Mouse (Mus musculus): ENCODE results near the gene Rnf223. TPM values are rescaled to one million over a fixed set of nuclear protein-coding genes. Genes with fewer than 3 reads are reported as not detected.

Rnf223 gene
- polyA plus RNA-seq, 1 experiment from 2014 or later, result 0.81 TPM

- H3K4me2 ChIP-seq (ENCODE audit: low read depth, severe bottlenecking), result peak within 1 kb of the TSS; percentile 64
- no peaks in the 10 kb centered on the region for H3K27me3 ChIP-seq (ENCODE audit: control insufficient read depth, insufficient read depth, low read length)
- H3K9ac ChIP-seq (ENCODE audit: low read length), result peak within 1 kb of the TSS; percentile 71
- no peaks in the 10 kb centered on the region for H3K9me3 ChIP-seq (ENCODE audit: control insufficient read depth, low read length)
- peak within 1 kb of the TSS; percentile 70 for H3K4me3 ChIP-seq (ENCODE audit: low read depth, low read length)
- peak within 1 kb of the TSS; percentile 77; the same call in 1 of the 2 replicates for H3K27ac ChIP-seq (replicated peaks; ENCODE audit: low read depth, low read length)
- 0% methylated on average over 60 of the region's 60 CpGs for WGBS
- H3K4me1 ChIP-seq (ENCODE audit: control insufficient read depth, insufficient read depth, low read length), result no peaks in the 10 kb centered on the region
- ATAC-seq (ENCODE audit: insufficient number of reproducible peaks, low FRiP score, low TSS enrichment, low read depth) (peak; percentile 98), DNase-seq (ENCODE audit: low spot score) (peak; percentile 99)
- H3K36me3 ChIP-seq (ENCODE audit: control insufficient read depth, insufficient read depth, low read length), result no peaks in the 10 kb centered on the region
Observed at GRCm38 (mm10) chr4:156109570-156110331, 20.6 kb upstream of the Rnf223 start, which contains the start of gene 9430015G10Rik. Gene 9430015G10Rik (plus strand): TSS chr4:156109982.

GRCm38 (mm10) chr4:156124077-156124476 lies 6.2 kb upstream of the Rnf223 start:
- no peak overlapping the region for H3K4me2 ChIP-seq (ENCODE audit: low read depth, severe bottlenecking)
- 95% methylated on average over 7 of the region's 7 CpGs for WGBS

GRCm38 (mm10) chr4:156125393-156125792 lies 4.9 kb upstream of the Rnf223 start:
- no peak overlapping the region for H3K27ac ChIP-seq (replicated peaks; ENCODE audit: low read depth, low read length)
- DNase-seq (ENCODE audit: low spot score), result no peak
- H3K4me2 ChIP-seq (ENCODE audit: low read depth, severe bottlenecking), result no peak overlapping the region
- H3K36me3 ChIP-seq (ENCODE audit: control insufficient read depth, insufficient read depth, low read length), result peaks cover 34% of the 10 kb centered on the region
- ATAC-seq (ENCODE audit: insufficient number of reproducible peaks, low FRiP score, low TSS enrichment, low read depth), result no peak
- H3K4me3 ChIP-seq (ENCODE audit: low read depth, low read length), result no peak overlapping the region
- H3K4me1 ChIP-seq (ENCODE audit: control insufficient read depth, insufficient read depth, low read length), result no peaks in the 10 kb centered on the region
- no peak overlapping the region for H3K9ac ChIP-seq (ENCODE audit: low read length)
- H3K9me3 ChIP-seq (ENCODE audit: control insufficient read depth, low read length), result no peaks in the 10 kb centered on the region
- H3K27me3 ChIP-seq (ENCODE audit: control insufficient read depth, insufficient read depth, low read length), result no peaks in the 10 kb centered on the region
- 94% methylated on average over 6 of the region's 6 CpGs for WGBS

More at GRCm38 (mm10) chr4:156124077-156124476, 6.2 kb upstream of the Rnf223 start:
- Histone ChIP-seq H3K4me1 (ENCODE audit: control insufficient read depth, insufficient read depth, low read length) (no peaks in the 10 kb centered on the region), H3K36me3 (ENCODE audit: control insufficient read depth, insufficient read depth, low read length) (peaks cover 47% of the 10 kb centered on the region), H3K9me3 (ENCODE audit: control insufficient read depth, low read length) (no peaks in the 10 kb centered on the region), H3K27ac (replicated peaks; ENCODE audit: low read depth, low read length) (no peak overlapping the region), H3K9ac (ENCODE audit: low read length) (no peak overlapping the region), H3K27me3 (ENCODE audit: control insufficient read depth, insufficient read depth, low read length) (no peaks in the 10 kb centered on the region), H3K4me3 (ENCODE audit: low read depth, low read length) (no peak overlapping the region)
- DNase-seq (ENCODE audit: low spot score), result no peak
- ATAC-seq (ENCODE audit: insufficient number of reproducible peaks, low FRiP score, low TSS enrichment, low read depth), result no peak

GRCm38 (mm10) chr4:156126841-156127240 lies 3.5 kb upstream of the Rnf223 start:
- no peak for ATAC-seq (ENCODE audit: insufficient number of reproducible peaks, low FRiP score, low TSS enrichment, low read depth)
- Histone ChIP-seq H3K4me3 (ENCODE audit: low read depth, low read length) (no peak overlapping the region), H3K4me2 (ENCODE audit: low read depth, severe bottlenecking) (no peak overlapping the region), H3K4me1 (ENCODE audit: control insufficient read depth, insufficient read depth, low read length) (no peaks in the 10 kb centered on the region), H3K9me3 (ENCODE audit: control insufficient read depth, low read length) (no peaks in the 10 kb centered on the region), H3K36me3 (ENCODE audit: control insufficient read depth, insufficient read depth, low read length) (peaks cover 34% of the 10 kb centered on the region), H3K9ac (ENCODE audit: low read length) (no peak overlapping the region), H3K27ac (replicated peaks; ENCODE audit: low read depth, low read length) (no peak overlapping the region), H3K27me3 (ENCODE audit: control insufficient read depth, insufficient read depth, low read length) (no peaks in the 10 kb centered on the region)
- DNase-seq (ENCODE audit: low spot score), result no peak
- 91% methylated on average over 7 of the region's 7 CpGs for WGBS

- 87% methylated on average over 5 of the region's 5 CpGs for WGBS
- Histone ChIP-seq H3K36me3 (ENCODE audit: control insufficient read depth, insufficient read depth, low read length) (peaks cover 22% of the 10 kb centered on the region), H3K27ac (replicated peaks; ENCODE audit: low read depth, low read length) (no peak overlapping the region), H3K4me3 (ENCODE audit: low read depth, low read length) (no peak overlapping the region), H3K9me3 (ENCODE audit: control insufficient read depth, low read length) (no peaks in the 10 kb centered on the region), H3K9ac (ENCODE audit: low read length) (no peak overlapping the region), H3K4me2 (ENCODE audit: low read depth, severe bottlenecking) (no peak overlapping the region), H3K4me1 (ENCODE audit: control insufficient read depth, insufficient read depth, low read length) (no peaks in the 10 kb centered on the region), H3K27me3 (ENCODE audit: control insufficient read depth, insufficient read depth, low read length) (no peaks in the 10 kb centered on the region)
- no peak for ATAC-seq (ENCODE audit: insufficient number of reproducible peaks, low FRiP score, low TSS enrichment, low read depth)
- no peak for DNase-seq (ENCODE audit: low spot score)
Observed at GRCm38 (mm10) chr4:156128746-156129145, 1.6 kb upstream of the Rnf223 start.

- Histone ChIP-seq H3K4me3 (ENCODE audit: low read depth, low read length) (no peak overlapping the region), H3K27me3 (ENCODE audit: control insufficient read depth, insufficient read depth, low read length) (no peaks in the 10 kb centered on the region), H3K27ac (replicated peaks; ENCODE audit: low read depth, low read length) (no peak overlapping the region), H3K36me3 (ENCODE audit: control insufficient read depth, insufficient read depth, low read length) (peaks cover 6% of the 10 kb centered on the region), H3K4me1 (ENCODE audit: control insufficient read depth, insufficient read depth, low read length) (no peaks in the 10 kb centered on the region), H3K9ac (ENCODE audit: low read length) (no peak overlapping the region), H3K9me3 (ENCODE audit: control insufficient read depth, low read length) (no peaks in the 10 kb centered on the region; the same call in 1 of the 2 replicates), H3K4me2 (ENCODE audit: low read depth, severe bottlenecking) (no peak overlapping the region)
- WGBS, result 85% methylated on average over 10 of the region's 10 CpGs
- DNase-seq (ENCODE audit: low spot score) (no peak), ATAC-seq (ENCODE audit: insufficient number of reproducible peaks, low FRiP score, low TSS enrichment, low read depth) (no peak)
Observed at GRCm38 (mm10) chr4:156130940-156131339, 627 bp downstream of the Rnf223 start.

- ATAC-seq (ENCODE audit: insufficient number of reproducible peaks, low FRiP score, low TSS enrichment, low read depth), result no peak
- Histone ChIP-seq H3K4me2 (ENCODE audit: low read depth, severe bottlenecking) (no peak overlapping the region), H3K9me3 (ENCODE audit: control insufficient read depth, low read length) (no peaks in the 10 kb centered on the region; the same call in 1 of the 2 replicates), H3K4me3 (ENCODE audit: low read depth, low read length) (no peak overlapping the region), H3K4me1 (ENCODE audit: control insufficient read depth, insufficient read depth, low read length) (no peaks in the 10 kb centered on the region), H3K9ac (ENCODE audit: low read length) (no peak overlapping the region), H3K27ac (replicated peaks; ENCODE audit: low read depth, low read length) (no peak overlapping the region), H3K36me3 (ENCODE audit: control insufficient read depth, insufficient read depth, low read length) (no peaks in the 10 kb centered on the region), H3K27me3 (ENCODE audit: control insufficient read depth, insufficient read depth, low read length) (no peaks in the 10 kb centered on the region)
- WGBS, result 76% methylated on average over 5 of the region's 5 CpGs
- DNase-seq (ENCODE audit: low spot score), result no peak
Observed at GRCm38 (mm10) chr4:156133334-156133733, 3.0 kb downstream of the Rnf223 start.

GRCm38 (mm10) chr4:156133943-156134605 lies 3.8 kb downstream of the Rnf223 start:
- Histone ChIP-seq H3K4me1 (ENCODE audit: control insufficient read depth, insufficient read depth, low read length) (no peaks in the 10 kb centered on the region), H3K27ac (replicated peaks; ENCODE audit: low read depth, low read length) (no peak overlapping the region), H3K9ac (ENCODE audit: low read length) (no peak overlapping the region), H3K4me2 (ENCODE audit: low read depth, severe bottlenecking) (no peak overlapping the region), H3K9me3 (ENCODE audit: control insufficient read depth, low read length) (no peaks in the 10 kb centered on the region; the same call in 1 of the 2 replicates), H3K4me3 (ENCODE audit: low read depth, low read length) (no peak overlapping the region), H3K27me3 (ENCODE audit: control insufficient read depth, insufficient read depth, low read length) (no peaks in the 10 kb centered on the region), H3K36me3 (ENCODE audit: control insufficient read depth, insufficient read depth, low read length) (no peaks in the 10 kb centered on the region)
- no peak for DNase-seq (ENCODE audit: low spot score)
- WGBS, result 83% methylated on average over 12 of the region's 12 CpGs
- ATAC-seq (ENCODE audit: insufficient number of reproducible peaks, low FRiP score, low TSS enrichment, low read depth), result 0 out of 2 replicates have a peak, but pooled peaks have one; percentile 16

Data from limb, embryonic 11.5 days (tissue).